Mouse (Mus musculus) lung, embryonic 14.5 days (tissue): ENCODE data around the gene Map4k1. TPM values are rescaled to one million over a fixed set of nuclear protein-coding genes. Genes with fewer than 3 reads are reported as not detected.
A peak's percentile ranks its signal among the peaks of the same experiment; 100 is the strongest.

ENCODE experiments used
- ATAC-seq: fragments of 200-750 bp; cut with Nextera tagmentation; 2 replicates; pipeline ENCODE4 v1.8.0; 2017; ENCODE audit warnings: mild to moderate bottlenecking, moderate TSS enrichment, moderate library complexity; ENCODE audit not compliant: insufficient read depth
- DNase-seq: peaks from one replicate; pipeline ENCODE4 v3.0.0-alpha.2; 2015
- H3K27ac ChIP-seq: fragments of 300-500 bp; sonication (generic); 2 replicates; pipeline ENCODE4 v1.5.1; 2014; ENCODE audit warnings: low read depth, mild to moderate bottlenecking, moderate library complexity
- H3K27me3 ChIP-seq: fragments of 300-500 bp; sonication (generic); 2 replicates; pipeline ENCODE4 v1.6.1; 2014; ENCODE audit warnings: low read length, control low read depth; ENCODE audit not compliant: insufficient read depth
- H3K36me3 ChIP-seq: fragments of 300-500 bp; sonication (generic); 2 replicates; pipeline ENCODE4 v1.6.1; 2014; ENCODE audit warnings: control low read depth; ENCODE audit not compliant: insufficient read depth
- H3K4me1 ChIP-seq: fragments of 300-500 bp; sonication (generic); 2 replicates; pipeline ENCODE4 v1.6.1; 2014; ENCODE audit warnings: antibody characterized with exemption, control low read depth; ENCODE audit not compliant: insufficient read depth
- H3K4me2 ChIP-seq: fragments of 300-500 bp; sonication (generic); 2 replicates; pipeline ENCODE4 v1.6.1; 2014; ENCODE audit warnings: mild to moderate bottlenecking
- H3K4me3 ChIP-seq: fragments of 300-500 bp; sonication (generic); 2 replicates; pipeline ENCODE4 v1.5.1; 2014; ENCODE audit warnings: low read depth, low read length
- H3K9ac ChIP-seq: fragments of 300-500 bp; sonication (generic); 2 replicates; pipeline ENCODE4 v1.6.1; 2014
- H3K9me3 ChIP-seq: fragments of 300-500 bp; sonication (generic); 2 replicates; pipeline ENCODE4 v1.6.1; 2016; ENCODE audit warnings: low read depth, low read length, control low read depth
- CTCF ChIP-seq: IDR thresholded peaks from 2 replicates; pipeline ENCODE4 v1.5.1; 2016; ENCODE audit warnings: antibody characterized with exemption, low read depth
- WGBS: fragments of 180-500 bp; shearing (Covaris S2); extraction: QIAGEN DNeasy Blood & Tissue Kit; methylation state at CpG from one replicate; pipeline ENCODE4 v1.1.7; 2014; 5-methylcytosine and 5-hydroxymethylcytosine counted together
- polyA plus RNA-seq: library from polyadenylated mRNA; unstranded; fragments of >200 nt; fragmentation: Nextera tagmentation; extraction: Ambion mirVana; gene quantifications from 2 replicates; pipeline ENCODE4 v1.2.1, GENCODE M21; 2014

Map4k1 gene
- polyA plus RNA-seq, 1 experiment from 2014 or later: 8.5 TPM

DNA sequence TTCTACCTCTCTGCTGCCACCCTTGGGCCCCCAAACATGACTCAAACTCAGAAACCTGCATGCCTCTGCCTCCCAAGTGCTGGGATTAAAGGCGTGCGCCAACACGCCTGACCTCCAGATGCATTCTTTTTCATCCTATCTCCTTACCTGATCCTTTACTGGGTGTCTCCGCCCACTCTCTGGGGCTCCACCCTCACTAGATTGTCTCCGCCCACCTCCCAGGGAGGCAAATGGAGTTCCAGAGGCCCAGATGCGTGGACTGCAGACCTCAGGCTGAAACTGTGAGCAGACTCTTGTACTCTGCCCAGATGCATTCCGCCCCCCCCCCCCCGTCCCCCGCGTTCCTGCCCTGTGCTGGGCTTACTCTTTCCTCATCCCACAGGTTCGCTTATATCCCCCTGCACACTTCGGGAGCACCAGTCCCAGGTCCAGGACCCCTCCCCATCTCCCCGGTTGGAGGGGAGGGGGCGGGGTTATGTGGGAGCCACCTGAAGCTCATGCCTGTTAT is 9.0 kb downstream of the Map4k1 start:
- H3K27ac ChIP-seq: no peak overlapping the region
- ATAC-seq: no peak
- no peak overlapping the region for H3K9ac ChIP-seq
- no peak for DNase-seq
- no peaks in the 10 kb centered on the region for H3K27me3 ChIP-seq
- TF ChIP-seq CTCF: no peak
- H3K36me3 ChIP-seq: no peaks in the 10 kb centered on the region
- no peak overlapping the region for H3K4me2 ChIP-seq
- no peaks in the 10 kb centered on the region for H3K9me3 ChIP-seq
- 46% methylated on average over 14 of the region's 14 CpGs for WGBS
- no peaks in the 10 kb centered on the region for H3K4me1 ChIP-seq
- H3K4me3 ChIP-seq: no peak overlapping the region

DNA sequence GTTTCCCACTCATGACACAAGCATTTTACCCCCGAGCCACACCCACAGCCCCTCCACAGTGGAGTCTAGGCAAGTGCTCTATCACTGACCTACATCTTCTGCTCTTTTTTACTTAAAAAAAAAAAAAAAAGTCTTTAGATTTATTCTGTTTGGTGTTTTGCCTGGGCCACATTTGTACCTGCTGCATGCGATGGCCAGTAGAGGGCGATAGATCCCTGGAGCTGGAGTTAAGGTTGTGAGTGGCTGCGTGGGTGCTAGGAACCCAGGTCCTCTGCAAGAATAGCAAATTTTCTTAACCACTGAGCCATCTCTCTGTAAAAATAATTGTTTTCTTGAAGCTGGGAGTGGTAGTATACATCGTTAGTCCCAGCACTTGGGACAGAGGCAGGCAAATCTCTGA is 9.8 kb downstream of the Map4k1 start:
- Histone ChIP-seq H3K9me3 (no peaks in the 10 kb centered on the region), H3K27me3 (no peaks in the 10 kb centered on the region), H3K9ac (no peak overlapping the region), H3K27ac (no peak overlapping the region), H3K4me1 (no peaks in the 10 kb centered on the region), H3K36me3 (no peaks in the 10 kb centered on the region), H3K4me2 (no peak overlapping the region), H3K4me3 (no peak overlapping the region)
- DNase-seq (no peak), ATAC-seq (no peak)
- peak; percentile 49 for TF ChIP-seq CTCF
- WGBS: 60% methylated on average over 5 of the region's 5 CpGs

DNA sequence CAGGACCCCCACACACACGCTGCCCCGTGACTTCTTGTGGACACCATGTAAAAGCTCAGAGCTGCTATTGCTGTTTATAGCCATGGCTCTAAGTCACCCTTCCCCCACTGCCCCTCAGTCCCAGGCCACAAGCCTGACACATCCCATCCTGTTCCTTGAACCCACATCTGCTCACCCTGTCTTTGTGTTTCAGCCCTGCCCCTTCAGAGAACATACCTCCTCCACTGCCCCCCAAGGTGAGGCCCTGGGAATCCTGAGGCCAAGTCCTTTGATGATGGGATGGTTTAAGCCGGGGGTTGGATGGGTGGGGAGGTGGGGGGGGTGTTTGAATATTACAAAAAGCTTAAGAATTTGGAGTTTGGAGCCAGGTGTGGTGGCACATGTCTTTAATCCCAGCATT is 11.1 kb downstream of the Map4k1 start:
- no peak overlapping the region for H3K27ac ChIP-seq
- TF ChIP-seq CTCF: no peak
- H3K4me2 ChIP-seq: no peak overlapping the region
- H3K4me3 ChIP-seq: no peak overlapping the region
- H3K36me3 ChIP-seq: no peaks in the 10 kb centered on the region
- no peak overlapping the region for H3K9ac ChIP-seq
- no peaks in the 10 kb centered on the region for H3K4me1 ChIP-seq
- no peaks in the 10 kb centered on the region for H3K27me3 ChIP-seq
- DNase-seq: no peak
- no peak for ATAC-seq
- H3K9me3 ChIP-seq: no peaks in the 10 kb centered on the region
- WGBS: 84% methylated on average over 3 of the region's 3 CpGs

DNA sequence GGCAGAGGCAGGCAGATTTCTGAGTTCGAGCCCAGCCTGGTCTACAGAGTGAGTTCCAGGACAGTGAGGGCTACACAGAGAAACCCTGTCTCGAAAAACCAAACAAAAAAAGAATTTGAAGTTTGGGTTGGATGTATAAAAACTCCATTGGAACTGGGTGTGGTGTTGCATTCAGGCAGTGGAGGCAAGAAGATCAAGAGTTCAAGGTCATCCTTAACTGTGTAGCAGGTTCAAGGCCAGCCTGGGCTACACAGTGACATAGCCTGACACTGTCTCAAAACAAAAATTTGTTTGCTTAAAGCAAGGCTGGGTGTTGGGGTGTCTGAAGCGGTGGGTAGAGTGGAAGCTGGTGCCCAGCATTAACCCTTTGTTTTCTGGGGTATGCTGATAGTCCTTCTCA is 11.6 kb downstream of the Map4k1 start:
- Histone ChIP-seq H3K4me1 (no peaks in the 10 kb centered on the region), H3K36me3 (no peaks in the 10 kb centered on the region), H3K4me2 (no peak overlapping the region), H3K9ac (no peak overlapping the region), H3K9me3 (no peaks in the 10 kb centered on the region), H3K27ac (no peak overlapping the region), H3K4me3 (no peak overlapping the region), H3K27me3 (no peaks in the 10 kb centered on the region)
- no peak for TF ChIP-seq CTCF
- DNase-seq (no peak), ATAC-seq (no peak)
- WGBS: 80% methylated on average over 3 of the region's 3 CpGs

DNA sequence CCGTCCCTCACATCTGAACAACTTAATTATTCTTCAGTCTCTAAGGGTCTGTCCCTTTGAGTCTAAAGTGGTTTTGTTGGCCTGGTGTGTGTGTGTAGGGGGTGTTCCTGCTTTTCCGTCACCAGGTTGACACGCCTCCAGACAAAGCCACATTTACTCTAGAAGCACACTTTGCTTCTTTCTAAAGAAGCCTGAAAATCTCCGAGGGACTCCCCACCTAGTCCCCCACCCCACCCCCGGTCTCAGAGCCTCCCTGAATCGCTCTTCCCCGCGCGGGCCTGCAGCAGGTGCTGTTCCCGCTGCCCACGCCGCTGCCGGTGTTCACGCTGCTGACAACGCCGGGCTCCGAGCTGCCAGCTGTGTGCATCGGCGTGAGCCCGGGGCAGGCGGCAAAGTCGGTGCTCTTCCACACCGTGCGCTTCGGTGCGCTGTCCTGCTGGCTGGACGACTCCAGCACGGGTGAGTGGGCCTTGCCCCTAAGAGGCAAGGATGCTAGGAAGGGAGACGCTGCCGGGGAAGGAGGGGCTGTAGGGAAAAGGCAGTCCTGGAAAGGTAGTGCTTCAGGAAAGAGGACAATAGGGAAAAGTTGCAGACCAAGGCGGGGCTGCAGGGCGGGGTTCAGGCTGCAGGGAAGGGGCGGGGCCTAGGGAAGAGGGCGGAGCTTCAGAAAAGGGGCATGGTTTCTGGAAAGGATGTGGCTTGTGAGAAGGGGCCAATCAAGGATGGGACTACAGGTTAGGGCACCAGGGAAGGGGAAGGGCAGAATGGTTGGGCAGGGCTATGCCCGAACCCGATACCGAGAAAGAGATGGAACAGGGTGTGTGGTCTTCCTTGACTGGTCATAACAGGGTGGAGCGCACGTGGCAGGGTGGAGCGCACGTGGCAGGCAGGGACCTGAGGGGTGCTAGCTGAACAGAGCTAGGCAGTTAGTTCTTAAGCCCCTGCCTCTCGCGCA is 19.1 kb downstream of the Map4k1 start:
- peak overlapping the region; percentile 58 for H3K9ac ChIP-seq
- H3K4me1 ChIP-seq: no peaks in the 10 kb centered on the region
- H3K9me3 ChIP-seq: no peaks in the 10 kb centered on the region
- no peaks in the 10 kb centered on the region for H3K27me3 ChIP-seq
- 6% methylated on average over 43 of the region's 43 CpGs for WGBS
- H3K27ac ChIP-seq: peak overlapping the region; percentile 52; the same call in 1 of the 2 replicates
- H3K4me2 ChIP-seq: peak overlapping the region; percentile 89
- no peaks in the 10 kb centered on the region for H3K36me3 ChIP-seq
- TF ChIP-seq CTCF: no peak
- DNase-seq (peak; percentile 86), ATAC-seq (peak; percentile 84)
- peak overlapping the region; percentile 45 for H3K4me3 ChIP-seq

DNA sequence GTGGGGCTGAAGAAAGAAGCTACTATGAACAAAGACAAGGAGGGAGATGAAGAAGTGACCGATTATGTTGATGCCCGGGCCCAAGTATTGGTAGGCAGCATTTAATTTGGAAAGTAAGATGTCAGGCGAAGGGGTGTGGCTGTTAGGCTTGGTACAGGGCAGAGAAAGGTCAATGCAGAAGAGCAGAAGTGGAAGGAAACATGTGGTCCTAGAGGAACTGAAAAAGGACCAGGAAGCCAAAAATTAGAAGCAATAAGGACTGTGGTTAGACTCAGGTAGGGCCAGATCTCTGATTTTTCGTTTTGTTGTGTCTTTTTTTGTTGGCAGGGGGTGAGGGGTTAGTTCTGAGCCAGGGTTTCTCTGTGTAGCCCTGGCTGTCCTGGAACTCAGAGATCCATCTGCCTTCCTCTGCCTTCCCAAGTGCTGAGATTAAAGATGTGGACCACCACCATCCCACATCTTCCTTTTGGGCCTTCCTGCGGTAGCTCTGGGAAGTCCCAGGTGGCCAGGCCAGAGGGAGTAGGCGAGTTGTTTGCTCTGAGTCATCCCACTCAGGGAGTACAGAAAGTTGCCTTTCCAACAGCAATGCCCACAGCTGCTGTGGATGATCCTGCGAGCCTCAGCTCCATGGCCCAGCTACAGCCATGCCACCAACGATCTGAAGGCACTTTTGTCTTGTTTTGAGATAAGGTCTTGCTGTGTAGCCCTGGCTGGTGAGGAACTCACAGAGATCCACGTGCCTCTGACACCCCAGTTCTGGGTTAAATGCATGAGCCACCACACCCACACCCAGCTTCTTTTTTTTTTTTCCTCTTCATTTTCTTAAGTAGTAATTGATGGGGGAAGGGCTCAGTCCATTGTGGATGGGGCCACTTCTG is 25.6 kb downstream of the Map4k1 start:
- DNase-seq (no peak), ATAC-seq (no peak)
- Histone ChIP-seq H3K27ac (no peak overlapping the region), H3K9me3 (no peaks in the 10 kb centered on the region), H3K4me1 (no peaks in the 10 kb centered on the region), H3K36me3 (no peaks in the 10 kb centered on the region), H3K27me3 (no peaks in the 10 kb centered on the region), H3K4me2 (no peak overlapping the region), H3K9ac (no peak overlapping the region), H3K4me3 (no peak overlapping the region)
- no peak for TF ChIP-seq CTCF
- 73% methylated on average over 9 of the region's 9 CpGs for whole genome bisulfite sequencing

DNA sequence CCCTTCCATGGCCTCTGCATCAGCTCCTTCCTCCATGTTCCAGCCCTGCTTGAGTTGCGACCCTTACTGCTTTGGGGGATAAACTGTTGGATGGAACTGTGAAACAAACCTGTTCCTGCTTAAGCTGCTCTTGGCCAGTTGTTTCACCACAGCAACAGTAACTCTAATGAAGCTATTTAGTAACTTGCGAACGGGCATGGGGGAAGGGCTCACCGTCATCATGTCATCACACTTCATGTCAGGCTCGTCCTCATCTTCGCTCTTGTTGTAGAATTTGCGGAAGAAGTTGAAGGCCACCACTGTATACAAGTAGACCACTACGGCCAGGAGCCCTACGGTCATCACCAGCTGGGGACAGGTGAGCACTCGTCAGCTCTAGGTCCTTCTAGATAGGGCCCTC is 26.3 kb downstream of the Map4k1 start:
- Histone ChIP-seq H3K9me3 (no peaks in the 10 kb centered on the region), H3K9ac (no peak overlapping the region), H3K27me3 (no peaks in the 10 kb centered on the region), H3K27ac (no peak overlapping the region), H3K4me3 (no peak overlapping the region), H3K4me2 (no peak overlapping the region), H3K4me1 (no peaks in the 10 kb centered on the region), H3K36me3 (no peaks in the 10 kb centered on the region)
- WGBS: 89% methylated on average over 10 of the region's 10 CpGs
- TF ChIP-seq CTCF: no peak
- DNase-seq (no peak), ATAC-seq (no peak)
